Mouse (Mus musculus): ENCODE results near the gene Cd6.

Cd6 gene

DNA sequence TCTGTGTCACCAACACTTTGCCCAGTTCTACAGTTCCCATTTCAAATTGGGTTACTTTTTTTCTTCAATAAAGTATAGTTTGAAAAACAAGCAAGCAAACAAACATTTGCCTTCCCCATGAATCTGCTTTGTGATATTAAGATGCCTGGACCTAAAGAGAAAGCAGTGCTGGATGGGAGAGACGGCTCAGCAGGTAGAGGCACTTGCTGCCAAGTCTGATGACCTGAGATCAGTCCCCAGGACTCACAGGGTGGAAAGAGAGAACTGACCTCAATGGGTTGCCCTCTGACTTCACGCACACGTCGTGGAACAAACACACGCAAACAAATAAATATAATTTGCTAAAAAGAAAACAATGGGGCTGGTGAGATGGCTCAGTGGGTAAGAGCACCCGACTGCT is 28.0 kb downstream of the Cd6 start:
- DNase-seq (ENCODE audit: low spot score): no peak

DNA sequence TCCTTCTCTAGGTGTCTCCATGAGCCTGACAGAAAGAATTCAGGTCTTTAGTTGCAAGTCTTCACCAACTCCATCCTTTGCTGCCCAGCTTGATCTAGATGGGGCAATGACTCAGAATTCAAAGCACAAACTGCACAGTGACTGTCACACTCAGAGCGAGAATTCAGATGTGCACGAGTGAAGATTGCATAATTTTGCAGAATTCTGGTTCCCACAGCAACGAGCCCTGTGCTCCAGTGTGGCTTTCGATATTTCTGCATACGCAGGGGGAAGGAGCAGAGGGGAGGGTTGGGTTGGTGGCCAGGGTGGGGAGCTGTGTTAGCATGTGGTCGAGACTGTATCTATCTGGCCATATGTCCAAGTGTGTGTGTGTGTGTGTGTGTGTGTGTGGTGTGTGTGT is 28.8 kb downstream of the Cd6 start:
- no peak for DNase-seq (ENCODE audit: low spot score)

DNA sequence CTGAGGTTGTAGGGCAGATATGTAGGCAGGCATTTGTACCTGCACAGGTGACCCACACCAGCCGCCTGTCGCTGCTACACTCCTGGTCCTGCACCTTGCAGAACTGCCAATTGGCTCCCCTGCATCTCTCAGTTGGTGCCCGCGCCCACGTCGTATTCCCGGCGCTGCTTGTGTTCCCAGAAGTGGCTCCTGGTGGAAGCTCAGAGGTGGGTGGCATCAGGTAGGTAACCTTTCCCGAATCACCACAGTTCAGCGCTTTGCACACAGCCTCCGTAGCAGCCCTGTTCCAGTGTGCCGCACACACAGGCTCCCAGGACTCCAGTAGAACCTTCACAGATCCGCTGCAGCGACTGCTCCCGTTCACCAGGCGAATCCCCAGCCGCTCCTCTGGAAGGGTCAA is 30.7 kb downstream of the Cd6 start:
- no peak for DNase-seq (ENCODE audit: low spot score)

DNA sequence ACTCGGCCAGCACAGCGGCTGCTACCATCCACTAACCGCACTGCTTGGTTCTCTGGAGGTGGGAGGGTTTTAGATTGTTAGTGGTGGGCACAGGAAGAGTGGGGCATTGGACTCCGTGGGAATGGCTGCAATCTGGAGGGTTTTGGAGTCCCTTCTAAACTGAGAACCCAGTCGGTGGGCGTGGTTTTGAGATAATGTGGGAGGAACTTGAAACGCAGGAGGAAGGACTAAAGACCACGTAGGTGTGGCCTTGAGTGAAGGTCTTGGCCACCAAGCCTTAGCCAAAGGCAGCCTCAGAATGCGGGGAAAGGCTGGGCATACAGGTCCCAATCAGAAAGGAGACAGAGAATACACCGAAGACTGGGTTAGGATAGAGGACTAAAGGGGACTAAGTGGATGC is 31.3 kb downstream of the Cd6 start:
- DNase-seq (ENCODE audit: low spot score): no peak

DNA sequence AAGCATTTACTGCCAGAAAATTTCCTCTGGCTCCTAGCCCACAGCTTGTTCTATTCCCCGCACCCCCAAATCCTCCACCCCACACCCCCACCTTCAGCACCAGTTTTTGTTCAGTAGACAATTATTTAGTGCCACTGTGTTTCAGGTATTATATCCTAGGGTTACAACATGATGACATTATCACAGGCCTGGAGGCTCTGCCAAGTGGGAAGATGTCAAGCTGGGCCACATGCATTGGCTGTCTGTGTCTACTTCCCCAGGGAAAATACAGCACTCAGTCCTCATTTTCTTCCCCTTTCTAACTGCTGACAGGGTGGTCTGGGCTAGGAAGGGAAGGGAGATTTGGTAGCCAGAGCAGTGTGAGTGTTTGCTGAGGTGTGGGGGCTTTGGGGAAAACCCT is 34.9 kb downstream of the Cd6 start:
- DNase-seq (ENCODE audit: low spot score): no peak

DNA sequence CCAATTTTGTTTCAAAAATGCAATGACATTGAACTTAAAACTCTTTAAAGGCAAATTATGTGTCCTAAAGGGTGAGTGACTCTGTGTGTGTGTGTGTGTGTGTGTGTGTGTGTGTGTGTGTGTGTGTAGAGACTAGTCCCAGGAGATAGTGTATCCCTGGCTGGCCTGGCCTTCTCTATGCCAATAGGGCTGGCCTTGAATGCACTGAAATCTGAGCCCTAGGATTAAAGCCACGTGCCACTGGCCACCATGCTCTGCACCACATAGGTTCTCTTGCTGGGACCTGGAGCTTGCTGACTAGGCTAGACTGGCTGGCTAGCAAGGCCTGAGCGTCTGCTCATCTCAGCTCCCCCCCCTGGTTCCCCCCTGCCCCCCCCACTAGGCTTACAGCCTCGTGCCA is 36.8 kb downstream of the Cd6 start:
- no peak for DNase-seq (ENCODE audit: low spot score)

DNA sequence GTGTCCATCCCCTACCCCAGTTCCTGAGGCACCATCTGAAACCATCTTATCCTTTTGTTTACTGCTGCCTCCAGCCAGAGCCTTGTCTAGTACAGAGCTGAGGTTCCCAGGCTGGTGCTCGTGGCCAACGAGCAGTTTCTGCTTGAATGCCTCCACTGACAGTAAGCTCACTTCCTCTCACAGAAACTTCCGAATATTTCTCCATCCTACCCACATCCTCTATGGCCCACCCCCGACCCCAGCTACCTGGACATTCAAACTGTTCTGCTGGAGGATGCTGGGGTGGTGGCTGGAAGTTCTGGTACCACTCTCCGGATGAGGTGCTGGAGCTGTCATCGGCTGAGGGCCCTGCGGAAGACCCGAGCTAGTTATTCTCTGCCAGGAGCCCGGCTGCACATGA is 39.5 kb downstream of the Cd6 start:
- no peak for DNase-seq (ENCODE audit: low spot score)

DNA sequence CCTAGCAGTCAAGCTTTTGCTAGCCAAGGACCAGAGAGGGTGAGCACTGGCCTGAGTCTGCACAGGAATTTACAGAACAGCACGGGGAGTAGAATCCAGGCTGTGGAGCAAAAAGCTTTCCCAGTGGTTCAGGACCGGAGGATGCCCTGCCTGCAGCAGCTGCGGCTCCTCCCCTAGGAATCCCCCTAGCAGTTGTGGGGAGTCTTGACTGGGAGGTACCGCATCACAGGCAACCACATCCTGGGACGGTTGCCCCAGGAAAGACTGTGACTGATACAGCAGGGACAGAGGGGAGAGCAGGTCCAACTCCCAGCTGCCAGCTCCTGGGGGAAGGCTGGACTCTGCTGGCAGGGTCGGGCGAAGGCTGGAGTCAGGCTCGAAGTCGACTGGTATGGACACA is 41.6 kb downstream of the Cd6 start:
- DNase-seq (ENCODE audit: low spot score): no peak

DNA sequence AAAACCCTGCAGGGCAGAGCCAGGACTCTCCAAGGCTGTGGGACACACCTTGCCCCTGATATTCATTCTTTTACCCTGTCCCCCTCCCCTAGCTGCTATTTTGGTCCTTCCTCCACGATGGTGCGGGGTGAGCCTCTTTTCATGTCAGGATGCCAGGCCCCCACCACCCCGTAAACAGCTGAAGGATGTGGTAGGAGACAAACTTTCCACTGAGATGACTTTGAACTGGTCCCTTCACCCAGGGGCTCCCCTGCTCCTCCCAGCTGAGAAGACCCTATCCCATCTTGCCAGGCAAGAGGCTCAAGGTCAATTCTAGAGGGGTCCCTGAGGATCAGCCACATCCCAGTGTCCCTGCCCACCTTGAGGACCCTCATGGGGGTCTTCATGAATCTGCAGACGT is 42.5 kb downstream of the Cd6 start:
- DNase-seq (ENCODE audit: low spot score): no peak

DNA sequence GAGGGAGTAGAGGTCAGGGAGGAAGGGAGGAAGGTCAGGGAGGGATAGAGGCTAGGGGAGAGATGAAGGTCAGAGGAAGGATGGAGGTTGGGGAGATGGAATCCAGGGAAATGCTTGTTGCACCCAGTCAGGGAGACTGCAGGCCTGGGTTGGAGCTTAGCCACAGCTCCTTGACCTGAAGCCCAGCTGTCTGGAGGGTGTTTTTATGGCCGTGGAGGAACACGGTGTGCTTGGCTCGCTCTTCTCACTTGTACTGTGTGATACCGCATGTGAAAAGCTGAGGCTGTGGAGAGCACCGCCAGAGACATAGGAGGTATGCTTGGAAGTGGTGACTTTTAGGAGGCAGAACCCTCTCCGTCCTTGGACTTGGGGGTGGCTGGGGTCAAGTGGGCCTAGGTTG is 43.1 kb downstream of the Cd6 start:
- DNase-seq (ENCODE audit: low spot score): no peak

DNA sequence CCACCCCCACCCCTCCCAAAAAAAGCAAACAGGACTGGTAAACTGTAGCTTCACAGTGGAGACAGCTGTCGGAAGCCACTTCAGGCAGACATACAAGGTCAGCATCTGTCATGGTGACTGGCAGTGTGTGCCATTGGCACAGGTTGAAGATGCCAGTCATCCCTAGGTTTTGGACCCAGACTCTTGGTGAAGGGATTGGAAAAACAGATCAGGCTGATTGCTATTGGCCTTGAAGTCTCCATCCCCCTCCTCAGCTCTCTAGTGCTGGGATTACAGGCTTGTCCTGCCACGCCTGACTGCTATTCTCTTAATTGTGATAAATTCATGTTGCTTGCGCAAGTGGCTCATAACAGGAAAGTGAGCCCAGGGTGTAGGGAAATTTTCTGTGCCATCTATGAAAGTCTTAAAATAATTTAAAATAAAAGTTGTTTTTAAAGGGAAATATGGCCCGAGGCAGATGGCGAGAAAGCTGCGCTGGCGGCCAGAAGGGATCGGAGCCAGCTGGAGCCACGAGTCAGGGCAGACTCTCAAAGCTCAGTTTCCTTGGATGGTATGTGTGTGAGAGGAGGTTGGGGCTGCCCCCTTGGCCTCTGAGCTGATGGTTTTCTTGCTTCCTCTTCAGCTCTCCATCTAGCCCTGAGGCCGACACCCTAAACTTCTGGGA is 44.9 kb downstream of the Cd6 start:
- no peak for DNase-seq (ENCODE audit: low spot score)

DNA sequence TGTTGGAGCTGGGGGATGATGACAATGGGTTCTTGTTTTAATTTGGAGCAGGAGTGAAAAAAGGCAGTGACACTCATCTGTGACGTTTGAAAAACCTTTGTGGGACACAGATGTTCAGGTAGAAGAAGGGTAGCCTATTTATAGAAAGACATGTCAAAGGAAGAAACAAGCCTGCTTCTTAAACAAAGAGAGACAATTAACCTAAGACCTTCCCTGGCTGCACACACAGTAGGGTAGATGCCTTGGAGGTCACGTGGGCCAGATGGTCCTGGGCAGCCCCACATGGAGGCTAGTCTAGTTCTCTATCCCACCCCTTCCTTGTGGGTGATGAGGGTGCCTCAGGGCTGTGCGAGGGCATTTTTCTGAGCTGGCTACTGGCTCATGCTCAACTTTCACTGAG is 45.8 kb downstream of the Cd6 start:
- DNase-seq (ENCODE audit: low spot score): no peak

DNA sequence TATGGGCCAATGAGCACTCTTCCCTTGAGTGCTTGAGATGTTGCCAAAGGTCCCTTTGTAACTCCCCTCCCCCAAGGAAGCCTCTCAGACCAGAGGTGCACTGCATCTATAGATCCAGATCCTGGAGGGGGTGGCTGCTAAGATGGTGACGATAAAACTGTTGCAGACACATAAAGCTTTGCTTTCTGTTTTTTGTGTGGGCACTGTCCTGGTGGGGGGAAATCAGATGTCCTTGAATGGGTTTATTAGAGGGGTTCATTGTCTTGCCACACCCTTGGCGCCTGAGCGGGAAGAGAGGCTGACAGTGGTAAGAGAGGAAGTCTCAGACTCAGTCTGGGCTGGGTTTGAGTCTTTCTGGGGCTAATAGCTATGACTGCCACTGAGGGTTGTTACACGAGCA is 46.7 kb downstream of the Cd6 start:
- no peak for DNase-seq (ENCODE audit: low spot score)

DNA sequence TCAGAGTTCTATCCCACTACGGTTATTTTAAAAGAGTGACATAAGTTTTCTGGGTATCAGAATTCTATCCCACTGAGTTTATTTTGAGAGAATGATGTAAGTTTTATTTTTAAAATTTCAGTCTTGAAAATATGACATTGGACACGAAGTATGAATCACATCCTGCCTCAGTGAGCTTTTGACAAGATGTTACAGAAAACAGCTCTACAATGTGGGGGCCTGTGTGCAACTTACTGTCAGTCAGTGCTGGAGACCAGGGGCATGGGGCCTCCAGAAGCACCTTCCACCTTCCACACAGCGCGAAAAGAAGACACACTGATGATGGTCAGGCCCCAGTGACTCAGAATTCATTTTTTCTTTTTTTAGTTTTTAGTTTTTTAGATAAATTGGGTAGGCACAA is 48.2 kb downstream of the Cd6 start:
- DNase-seq (ENCODE audit: low spot score): no peak

DNA sequence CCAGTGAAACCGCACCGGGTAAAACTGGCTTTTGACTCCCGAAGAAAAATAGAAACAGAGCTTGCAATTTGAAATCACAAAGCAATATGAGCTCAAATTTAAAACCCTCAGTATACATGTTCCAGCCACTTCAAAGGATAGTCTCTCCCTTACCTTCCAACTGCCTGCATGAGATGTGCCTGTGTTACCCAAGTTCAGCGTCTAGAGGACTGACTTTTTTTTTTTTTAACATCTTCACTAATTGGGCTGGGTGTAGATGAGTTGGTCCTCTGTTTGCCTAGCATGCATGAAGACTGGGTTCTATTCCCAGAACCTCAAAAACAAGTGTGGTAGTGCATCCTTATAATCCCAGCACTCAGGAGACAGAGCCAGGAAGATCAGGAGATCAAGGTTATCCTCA is 53.0 kb downstream of the Cd6 start:
- DNase-seq (ENCODE audit: low spot score): no peak

DNA sequence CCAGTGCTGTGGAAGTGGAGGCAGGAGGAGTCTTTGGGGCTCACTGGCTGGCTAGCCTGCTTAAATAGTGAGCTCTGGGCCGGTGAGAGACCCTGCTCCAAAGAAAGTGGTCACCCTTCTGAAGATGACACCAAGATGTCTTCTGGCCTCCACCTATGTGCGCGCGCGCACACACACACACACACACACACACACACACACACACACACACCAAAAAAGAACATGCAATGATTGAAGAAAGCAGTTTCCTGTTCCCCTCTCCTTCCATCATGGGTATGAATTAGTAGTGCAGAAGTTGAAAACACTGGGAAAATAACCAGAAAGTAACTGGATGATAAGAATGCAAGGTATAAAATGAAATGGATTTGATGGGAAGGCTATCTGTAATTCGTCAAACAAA is 55.7 kb downstream of the Cd6 start:
- no peak for DNase-seq (ENCODE audit: low spot score)

DNA sequence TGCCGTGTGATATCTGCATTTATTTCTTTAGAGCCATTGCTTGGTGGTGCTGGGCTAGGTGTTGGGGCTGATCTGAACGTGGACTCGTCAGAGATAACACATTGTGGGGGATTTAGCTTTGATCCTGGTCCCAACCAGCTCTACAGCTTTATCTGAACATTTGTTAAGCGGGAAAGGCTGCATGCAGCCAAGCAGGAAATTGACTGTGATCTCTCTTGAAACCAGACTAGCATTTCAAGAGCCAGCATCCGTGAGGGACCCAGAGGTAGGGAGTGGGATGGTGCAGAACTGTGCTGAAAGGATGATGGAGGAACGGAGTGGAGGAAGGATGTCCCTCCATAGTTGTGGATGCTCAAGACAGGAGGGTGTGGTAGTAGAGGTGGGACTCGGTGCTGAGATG is 56.5 kb downstream of the Cd6 start:
- no peak for DNase-seq (ENCODE audit: low spot score)

DNA sequence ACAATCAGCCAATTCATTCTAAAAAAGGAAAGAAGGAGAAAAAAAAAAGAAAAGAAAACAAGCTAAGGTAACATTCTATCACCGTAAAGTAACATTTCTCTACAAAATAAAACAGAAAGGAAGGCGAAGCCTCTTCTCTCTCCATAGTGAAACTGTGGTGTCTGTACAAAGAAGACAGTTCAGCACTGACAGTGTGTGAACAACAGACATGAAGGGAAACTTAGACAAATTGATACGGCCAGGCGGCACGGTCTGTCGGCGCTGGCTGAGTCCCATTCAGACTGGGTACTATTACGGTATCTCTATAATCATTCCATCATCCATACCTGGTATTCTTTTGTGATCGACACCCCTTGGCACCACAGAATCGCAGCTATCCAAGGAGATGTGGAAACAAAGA is 57.0 kb downstream of the Cd6 start:
- no peak for DNase-seq (ENCODE audit: low spot score)

DNA sequence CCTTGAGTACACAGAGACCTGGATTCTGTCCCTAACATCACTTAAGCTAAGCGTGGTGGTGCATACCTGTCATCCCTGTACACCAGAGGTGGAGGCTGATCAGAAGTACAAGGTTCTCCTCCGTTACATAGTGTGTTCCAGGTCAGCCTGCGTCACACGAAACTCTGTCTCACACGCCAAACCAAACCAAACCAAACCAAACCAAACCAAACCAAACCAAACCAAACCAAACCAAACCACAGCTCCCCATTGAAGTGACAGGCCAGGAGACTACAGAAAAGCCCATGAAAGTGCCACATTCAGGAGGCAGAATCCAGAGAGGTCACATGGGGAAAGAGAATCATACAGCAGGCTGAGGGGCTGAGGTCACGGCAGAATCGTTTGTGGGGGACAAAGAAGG is 57.9 kb downstream of the Cd6 start:
- no peak for DNase-seq (ENCODE audit: low spot score)

DNA sequence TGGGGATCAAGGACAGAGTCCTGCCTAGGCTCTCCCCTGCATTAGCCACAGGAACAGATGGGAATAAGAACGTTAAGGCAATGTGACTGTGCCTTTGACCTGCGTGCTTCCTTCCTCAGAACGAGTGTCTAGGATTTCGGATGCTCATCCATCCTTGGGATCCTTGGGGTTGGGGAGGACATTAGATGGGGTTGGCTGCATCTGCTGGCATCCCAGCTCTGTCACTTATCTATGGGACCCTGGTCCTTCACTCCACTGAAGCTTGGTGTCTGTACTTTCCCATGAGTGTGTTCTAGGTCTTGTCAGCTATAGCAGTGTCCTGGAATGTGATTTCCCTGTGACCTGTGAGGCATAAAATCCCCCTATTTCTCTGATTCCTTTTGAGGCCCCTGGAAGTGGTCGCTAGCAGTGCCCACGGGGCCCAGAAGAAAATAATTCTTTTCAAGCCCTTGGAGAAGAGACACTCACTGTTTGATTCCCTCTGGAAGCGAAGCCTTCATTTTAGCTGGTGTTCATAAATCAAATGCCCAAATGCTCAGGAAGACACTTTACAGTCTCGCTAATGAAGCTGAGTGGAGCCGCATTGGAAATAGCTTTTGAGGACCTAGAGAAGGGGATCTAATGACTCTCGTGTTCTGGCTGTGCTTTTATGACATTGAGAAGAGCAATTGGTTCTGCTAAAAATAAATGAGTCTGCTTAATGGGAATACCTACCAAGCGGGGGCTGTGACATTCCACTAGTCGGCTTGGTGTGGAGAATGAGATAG is 60.2 kb downstream of the Cd6 start:
- no peak for DNase-seq (ENCODE audit: low spot score)

DNA sequence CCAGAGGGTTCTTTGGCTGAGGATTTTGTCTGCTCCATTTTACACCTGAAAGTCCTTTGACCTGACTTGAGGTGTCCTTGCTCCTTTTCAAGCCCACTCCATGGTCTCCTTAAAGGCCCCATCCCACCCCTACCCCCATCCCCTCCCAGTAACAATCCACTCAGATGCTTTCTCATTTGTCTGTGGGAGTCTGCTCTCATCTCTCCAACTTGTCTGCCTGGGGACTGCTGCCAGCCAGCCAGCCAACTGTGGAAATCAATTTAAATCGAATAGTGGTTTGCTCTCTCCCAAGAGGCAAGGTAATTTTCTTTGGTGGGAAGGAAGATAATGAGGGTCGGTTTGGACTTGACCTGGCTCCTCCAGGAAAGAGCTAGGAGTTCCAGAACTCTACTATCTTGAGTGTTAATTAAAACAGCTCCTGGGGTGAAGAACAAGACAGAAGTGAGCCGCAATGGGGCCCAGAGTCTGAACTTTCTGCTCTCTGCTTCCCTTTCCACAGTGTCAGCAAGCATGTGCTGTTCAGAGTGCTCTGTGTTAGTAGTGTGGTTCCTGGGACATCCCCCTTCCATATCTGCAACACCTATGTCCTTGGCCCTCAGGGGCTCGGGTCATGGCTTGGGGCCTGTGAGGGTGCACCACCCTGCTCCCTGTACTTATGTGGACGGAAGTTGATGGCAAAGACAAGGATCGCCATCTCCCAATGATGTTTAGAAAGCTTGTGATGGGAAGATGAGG is 61.0 kb downstream of the Cd6 start:
- no peak for DNase-seq (ENCODE audit: low spot score)

DNA sequence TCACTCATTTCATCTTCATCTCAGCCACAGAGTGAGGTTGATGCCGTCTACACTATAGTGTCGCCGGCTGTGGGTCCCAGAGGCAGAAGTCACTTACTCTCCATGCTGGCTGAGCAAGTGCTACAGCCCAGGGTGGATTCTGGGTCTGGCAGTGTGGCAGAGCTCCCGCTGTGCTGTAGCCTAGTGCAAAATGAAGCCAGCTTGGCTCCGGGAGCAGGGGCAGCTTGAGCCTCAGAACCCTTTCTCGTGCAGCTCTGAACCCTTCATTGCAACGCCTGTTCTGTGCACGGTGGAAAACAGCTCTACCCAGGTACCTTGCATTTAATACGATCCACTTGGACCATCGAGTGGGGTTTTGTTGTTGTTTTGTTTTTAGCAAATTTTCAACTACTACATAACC is 62.2 kb downstream of the Cd6 start:
- no peak for DNase-seq (ENCODE audit: low spot score)

DNA sequence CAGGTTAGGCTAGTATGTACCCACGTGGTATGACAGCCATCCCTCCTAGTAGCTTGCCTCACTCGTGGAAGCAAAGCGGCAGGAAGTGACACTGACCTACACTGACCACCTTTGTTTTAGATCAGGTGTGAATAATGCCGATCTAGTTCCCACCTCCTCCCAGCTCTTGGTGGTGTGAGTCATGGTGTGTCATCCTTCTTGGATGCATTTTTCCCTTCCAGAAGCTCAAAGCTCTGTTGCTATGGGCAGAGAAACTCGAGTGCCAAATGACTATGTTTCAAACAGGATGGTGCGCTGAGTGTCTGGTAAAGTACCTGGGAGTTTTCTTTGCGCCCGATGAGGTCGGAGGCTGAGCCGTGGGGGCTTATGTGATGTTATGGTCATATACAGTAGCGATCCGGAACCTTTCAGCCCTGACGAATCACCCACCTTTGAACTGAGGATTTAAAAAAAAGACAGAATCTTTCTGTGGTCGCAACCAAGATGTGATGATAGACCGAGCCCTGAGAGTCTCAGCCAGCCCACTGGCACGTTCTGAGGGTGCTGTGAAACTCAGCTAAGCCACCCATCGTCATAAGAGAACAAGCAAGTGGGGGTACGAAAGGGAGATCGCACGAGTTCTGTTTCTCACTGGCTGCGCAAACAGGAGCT is 66.4 kb downstream of the Cd6 start:
- DNase-seq (ENCODE audit: low spot score): no peak

All from MN1 (cell line).